Mouse (Mus musculus) neural tube, embryonic 11.5 days (tissue): Measurements from ENCODE around the gene Lif. TPM values are rescaled to one million over a fixed set of nuclear protein-coding genes. Genes with fewer than 3 reads are reported as not detected.

Experiments
- ATAC-seq: fragments of 200-750 bp; cut with Nextera tagmentation; 2 replicates; pipeline ENCODE4 v1.8.0; 2017; ENCODE audit warnings: moderate number of reproducible peaks, mild to moderate bottlenecking, moderate TSS enrichment, moderate library complexity; ENCODE audit not compliant: insufficient read depth, low FRiP score, low TSS enrichment
- DNase-seq: peaks from one replicate; pipeline ENCODE4 v3.0.0-alpha.2; 2015; ENCODE audit warnings: low spot score
- H3K27ac ChIP-seq: fragments of 300-500 bp; sonication (generic); 2 replicates; pipeline ENCODE4 v1.5.1; 2014; ENCODE audit warnings: low read depth, mild to moderate bottlenecking, low read length
- H3K27me3 ChIP-seq: fragments of 300-500 bp; sonication (generic); 2 replicates; pipeline ENCODE4 v1.6.1; 2014; ENCODE audit warnings: mild to moderate bottlenecking, low read length, mixed read lengths; ENCODE audit not compliant: control insufficient read depth, insufficient read depth
- H3K36me3 ChIP-seq: fragments of 300-500 bp; sonication (generic); 2 replicates; pipeline ENCODE4 v1.6.1; 2014; ENCODE audit warnings: mild to moderate bottlenecking, low read length, moderate library complexity, mixed read lengths; ENCODE audit not compliant: control insufficient read depth, insufficient read depth
- H3K4me1 ChIP-seq: fragments of 300-500 bp; sonication (generic); 2 replicates; pipeline ENCODE4 v1.6.1; 2014; ENCODE audit warnings: low read length, mixed read lengths; ENCODE audit not compliant: control insufficient read depth, insufficient read depth
- H3K4me2 ChIP-seq: fragments of 300-500 bp; sonication (generic); 2 replicates; pipeline ENCODE4 v1.6.1; 2014; ENCODE audit warnings: low read depth, mild to moderate bottlenecking, moderate library complexity
- H3K4me3 ChIP-seq: fragments of 300-500 bp; sonication (generic); 2 replicates; pipeline ENCODE4 v1.5.1; 2014; ENCODE audit warnings: low read depth, low read length
- H3K9ac ChIP-seq: fragments of 300-500 bp; sonication (generic); 2 replicates; pipeline ENCODE4 v1.6.1; 2014; ENCODE audit warnings: mild to moderate bottlenecking, low read length
- H3K9me3 ChIP-seq: fragments of 300-500 bp; sonication (generic); 2 replicates; pipeline ENCODE4 v1.6.1; 2016; ENCODE audit warnings: low read length; ENCODE audit not compliant: control insufficient read depth
- WGBS: fragments of 180-500 bp; shearing (Covaris S2); extraction: QIAGEN DNeasy Blood & Tissue Kit; methylation state at CpG from one replicate; pipeline ENCODE4 v1.1.7; 2014; 5-methylcytosine and 5-hydroxymethylcytosine counted together
- polyA plus RNA-seq: library from polyadenylated mRNA; unstranded; fragments of >200 nt; fragmentation: Nextera tagmentation; extraction: Ambion mirVana; gene quantifications from 2 replicates; pipeline ENCODE4 v1.2.1, GENCODE M21; 2014

Gene Lif
- not detected in 2 replicates for polyA plus RNA-seq

DNA sequence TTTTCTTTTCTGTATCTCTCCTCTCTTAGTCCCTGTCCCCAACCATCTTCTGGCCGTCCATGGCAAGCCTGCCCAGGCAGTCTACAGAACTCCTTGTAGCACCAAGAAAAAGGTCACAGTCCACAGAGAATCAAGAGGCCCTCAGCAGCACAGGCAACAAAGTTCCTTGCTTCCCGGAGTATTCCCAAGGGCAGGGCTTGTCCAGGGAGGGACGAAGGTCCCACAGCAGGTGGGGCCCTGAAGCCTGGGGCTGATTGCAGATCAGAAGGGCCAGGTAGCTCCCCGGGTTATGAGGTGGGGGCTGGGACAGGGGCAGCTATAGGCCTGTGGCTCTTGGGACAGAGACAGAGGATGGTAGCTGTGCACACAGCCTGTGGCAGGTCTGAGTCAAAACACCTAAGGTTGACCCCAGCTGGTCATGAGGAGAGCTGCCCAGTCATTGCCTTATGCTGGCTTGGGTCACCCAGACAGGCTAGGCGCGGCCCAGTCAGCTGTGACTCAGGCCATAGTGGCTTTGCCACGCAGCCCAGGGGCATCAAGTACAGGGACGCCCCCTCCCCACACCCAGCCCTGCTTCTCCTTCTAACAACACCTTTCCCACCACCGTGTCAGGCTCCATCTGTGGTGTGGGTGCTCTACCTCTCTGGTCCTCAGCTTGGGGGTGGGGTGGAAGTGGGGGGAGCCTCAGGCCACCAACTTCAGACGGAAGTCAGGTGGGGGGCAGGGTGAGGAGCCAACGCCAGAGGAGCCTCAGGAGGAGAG, at the start of gene Lif:
TSS of gene Lif (plus strand) at position 712 of the 762 bp plus-strand sequence.
- Histone ChIP-seq H3K4me2 (no peak within 1 kb of the TSS), H3K4me3 (no peak within 1 kb of the TSS), H3K27ac (no peak within 1 kb of the TSS), H3K9me3 (no peaks in the 10 kb centered on the region), H3K27me3 (no peaks in the 10 kb centered on the region), H3K36me3 (no peaks in the 10 kb centered on the region), H3K9ac (no peak within 1 kb of the TSS; the same call in 1 of the 2 replicates), H3K4me1 (no peaks in the 10 kb centered on the region)
- 62% methylated on average over 11 of the region's 11 CpGs for WGBS
- DNase-seq (no peak), ATAC-seq (no peak)

DNA sequence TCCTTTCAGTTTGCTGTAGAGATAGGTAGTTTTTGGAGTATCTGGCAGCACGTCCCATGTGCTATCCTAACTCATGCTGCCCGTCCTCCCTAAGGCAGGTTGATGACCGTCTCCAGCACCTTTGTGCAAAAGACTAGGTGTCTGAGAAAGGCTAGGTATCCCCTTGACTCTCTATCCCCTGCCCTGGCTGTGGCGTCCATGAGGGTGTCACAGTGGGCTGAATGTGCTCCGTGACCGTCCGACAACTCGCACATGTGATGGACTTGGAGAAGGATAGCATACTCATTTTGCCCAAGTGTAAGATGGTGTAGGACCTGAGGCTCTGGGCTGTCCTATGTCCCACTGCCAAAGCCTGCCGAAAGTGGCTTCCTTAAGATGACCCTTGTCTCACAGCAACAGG, 49.7 kb upstream of the Lif start:
- 94% methylated on average over 9 of the region's 9 CpGs for WGBS
- ATAC-seq: no peak
- Histone ChIP-seq H3K9me3 (no peaks in the 10 kb centered on the region), H3K4me2 (no peak overlapping the region), H3K27ac (no peak overlapping the region), H3K4me3 (no peak overlapping the region), H3K9ac (no peak overlapping the region), H3K4me1 (no peaks in the 10 kb centered on the region), H3K36me3 (peaks cover 4% of the 10 kb centered on the region), H3K27me3 (no peaks in the 10 kb centered on the region)
- no peak for DNase-seq

DNA sequence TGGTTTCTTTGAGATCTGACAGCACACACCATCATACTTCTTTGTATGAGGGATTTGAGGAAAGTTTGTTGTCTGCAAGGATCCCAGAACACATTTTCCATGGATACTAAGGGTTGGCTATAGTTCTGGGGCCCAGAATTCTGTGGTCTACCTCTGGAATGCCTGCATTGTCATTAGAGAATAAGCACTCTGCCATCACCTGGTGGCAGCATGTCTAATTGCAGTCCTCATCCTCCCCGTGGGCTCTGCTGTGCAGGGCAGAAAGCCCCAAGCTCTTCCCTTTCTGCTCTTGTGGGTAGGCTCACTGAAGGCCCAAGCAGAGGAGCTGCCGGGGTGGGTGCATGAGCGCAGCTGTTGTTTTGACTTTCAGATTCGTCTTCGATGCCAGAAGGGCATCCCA, 47.8 kb upstream of the Lif start:
- H3K9ac ChIP-seq: no peak overlapping the region
- WGBS: 85% methylated on average over 5 of the region's 5 CpGs

DNA sequence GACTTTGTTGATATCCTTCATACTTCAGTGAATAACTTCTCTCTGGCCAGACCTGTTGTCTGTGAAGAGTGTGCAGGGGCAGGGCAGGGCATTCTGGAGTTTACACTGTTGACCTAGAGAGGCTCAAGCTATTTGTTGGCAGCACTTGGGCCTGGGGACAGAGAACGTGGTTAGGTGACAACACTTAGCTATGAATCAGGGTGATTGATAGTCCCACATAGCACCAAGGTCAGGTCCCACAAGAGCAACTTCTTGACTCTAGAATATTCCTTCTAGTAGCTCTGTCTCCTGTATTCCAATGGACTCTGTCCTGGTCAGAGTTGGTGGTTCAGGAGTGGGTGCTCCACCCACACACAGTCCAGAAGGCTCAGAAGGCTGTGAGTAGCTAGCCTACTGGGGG, 46.6 kb upstream of the Lif start:
- ATAC-seq (no peak), DNase-seq (no peak)
- Histone ChIP-seq H3K36me3 (peaks cover 7% of the 10 kb centered on the region), H3K4me2 (no peak overlapping the region), H3K9ac (no peak overlapping the region), H3K9me3 (no peaks in the 10 kb centered on the region), H3K4me3 (no peak overlapping the region), H3K4me1 (no peaks in the 10 kb centered on the region), H3K27me3 (no peaks in the 10 kb centered on the region), H3K27ac (no peak overlapping the region)
- whole genome bisulfite sequencing: 45% methylated on average over 1 of the region's 1 CpGs

More for the DNA sequence above, 47.8 kb upstream of the Lif start:
- no peaks in the 10 kb centered on the region for H3K4me1 ChIP-seq
- H3K36me3 ChIP-seq: peaks cover 4% of the 10 kb centered on the region
- ATAC-seq (no peak), DNase-seq (no peak)
- H3K4me3 ChIP-seq: no peak overlapping the region
- H3K4me2 ChIP-seq: no peak overlapping the region
- no peaks in the 10 kb centered on the region for H3K9me3 ChIP-seq
- H3K27ac ChIP-seq: no peak overlapping the region
- H3K27me3 ChIP-seq: no peaks in the 10 kb centered on the region

DNA sequence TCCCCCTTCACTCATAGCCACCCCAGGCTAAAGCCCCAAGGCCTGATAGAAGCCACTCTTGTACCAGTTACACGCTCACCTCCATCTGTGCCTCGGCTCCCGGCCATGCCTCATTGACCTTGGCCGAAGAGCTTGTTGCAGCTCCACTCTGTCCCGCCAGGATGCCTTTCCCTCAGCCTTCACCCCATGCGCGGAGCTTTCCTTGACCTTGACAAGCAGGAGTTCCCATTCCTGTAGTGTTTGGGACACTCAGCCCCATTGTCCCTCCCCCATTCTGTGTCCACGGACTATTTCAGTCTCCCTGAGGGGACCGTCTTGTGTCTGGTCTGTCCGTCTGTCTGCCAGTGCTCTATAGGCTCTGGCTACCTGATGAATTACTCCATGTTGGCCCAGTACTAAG, 44.2 kb upstream of the Lif start:
- H3K9ac ChIP-seq: no peak overlapping the region
- DNase-seq (no peak), ATAC-seq (no peak)
- H3K9me3 ChIP-seq: peaks cover 4% of the 10 kb centered on the region; the same call in 1 of the 2 replicates
- no peak overlapping the region for H3K4me3 ChIP-seq
- 0 out of 2 replicates have a peak, but pooled peaks cover 4% of the 10 kb centered on the region for H3K4me1 ChIP-seq
- 89% methylated on average over 10 of the region's 10 CpGs for WGBS
- H3K36me3 ChIP-seq: peaks cover 7% of the 10 kb centered on the region
- peaks cover under 1% of the 10 kb centered on the region; the same call in 1 of the 2 replicates for H3K27me3 ChIP-seq
- no peak overlapping the region for H3K4me2 ChIP-seq
- no peak overlapping the region for H3K27ac ChIP-seq

DNA sequence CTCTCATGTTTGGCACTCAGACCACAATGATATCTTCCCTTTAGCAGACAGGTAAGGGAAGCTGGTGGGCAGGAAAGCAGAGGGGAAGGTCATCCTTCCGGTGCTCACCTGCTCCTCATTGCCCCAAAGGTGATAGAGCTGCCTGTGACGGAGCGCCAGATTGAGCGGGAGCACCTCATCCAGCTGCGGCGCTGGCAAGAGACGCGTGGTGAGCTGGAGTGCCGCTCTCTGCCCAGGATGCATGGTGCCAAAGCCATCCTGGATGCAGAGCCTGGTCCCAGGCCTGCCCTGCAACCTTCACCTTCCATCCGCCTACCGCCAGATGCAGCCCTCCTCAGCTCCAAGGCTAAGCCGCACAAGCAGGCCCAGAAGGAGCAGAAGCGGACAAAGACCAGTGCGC, 42.8 kb upstream of the Lif start:
- Histone ChIP-seq H3K4me3 (no peak overlapping the region), H3K9ac (no peak overlapping the region), H3K27ac (no peak overlapping the region), H3K27me3 (peaks cover 12% of the 10 kb centered on the region), H3K4me2 (no peak overlapping the region), H3K9me3 (peaks cover 4% of the 10 kb centered on the region; the same call in 1 of the 2 replicates), H3K4me1 (0 out of 2 replicates have a peak, but pooled peaks cover 7% of the 10 kb centered on the region), H3K36me3 (peaks cover 7% of the 10 kb centered on the region)
- ATAC-seq: no peak
- WGBS: 93% methylated on average over 14 of the region's 14 CpGs
- DNase-seq: no peak

DNA sequence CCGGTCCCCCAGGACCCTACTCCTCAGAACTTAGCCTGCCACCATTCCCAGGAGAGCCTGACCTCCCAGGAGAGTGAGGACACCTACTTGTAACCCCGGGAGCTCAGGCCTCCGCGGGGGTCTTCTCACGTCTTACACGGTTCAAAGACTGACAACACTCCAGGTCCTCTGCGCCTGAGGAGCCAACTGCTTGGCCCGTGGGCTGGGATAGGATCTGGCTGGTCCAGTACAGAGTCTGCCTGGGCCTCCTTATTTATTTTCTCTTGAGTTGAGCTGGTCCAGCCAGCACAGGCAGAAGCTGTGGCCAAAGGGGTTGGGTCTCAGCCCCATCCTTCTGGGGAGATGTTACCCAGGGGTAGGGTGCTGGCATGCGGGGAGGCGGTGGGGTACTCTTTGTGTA, 42.3 kb upstream of the Lif start:
- Histone ChIP-seq H3K9ac (no peak overlapping the region), H3K4me2 (no peak overlapping the region), H3K4me1 (0 out of 2 replicates have a peak, but pooled peaks cover 7% of the 10 kb centered on the region), H3K36me3 (peaks cover 7% of the 10 kb centered on the region), H3K9me3 (peaks cover 4% of the 10 kb centered on the region; the same call in 1 of the 2 replicates), H3K27me3 (peaks cover 12% of the 10 kb centered on the region), H3K4me3 (no peak overlapping the region), H3K27ac (no peak overlapping the region)
- no peak for DNase-seq
- ATAC-seq: no peak
- WGBS: 88% methylated on average over 10 of the region's 10 CpGs

DNA sequence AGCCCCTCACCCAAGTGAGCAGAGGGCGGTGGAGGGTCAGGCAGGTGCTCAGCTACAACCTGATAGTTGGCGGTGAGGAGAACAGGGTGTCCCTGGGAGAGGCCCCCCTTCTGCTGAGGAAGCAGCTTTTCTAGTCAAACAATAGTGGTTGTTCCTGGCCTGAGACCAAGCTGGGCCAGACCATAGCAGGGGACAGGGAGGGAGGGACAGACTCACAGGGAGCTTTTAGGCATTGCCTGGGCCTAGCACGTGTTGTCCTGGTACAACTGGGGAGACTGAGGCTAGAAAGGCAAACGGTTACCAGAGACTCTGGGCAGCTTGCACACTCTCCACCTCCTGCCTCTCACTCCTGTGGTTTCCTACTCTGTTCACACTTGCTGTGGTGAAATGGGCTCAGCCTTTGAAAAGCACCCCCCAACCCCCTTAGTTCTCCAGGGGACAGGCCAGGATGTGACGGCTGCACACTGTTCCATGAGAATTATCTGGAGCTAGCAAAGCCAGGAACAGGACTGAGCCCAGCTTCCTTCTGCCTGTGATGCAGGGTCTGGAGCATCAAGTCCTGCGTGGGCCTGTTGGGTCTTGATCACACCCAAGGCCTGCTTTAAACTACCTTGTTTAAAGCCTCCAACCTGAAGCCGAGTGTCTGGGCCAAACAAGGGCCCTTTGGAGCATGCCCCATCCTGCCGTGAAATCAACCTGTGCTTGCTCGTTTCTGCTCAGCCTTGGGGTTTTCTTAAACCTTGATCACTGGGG, 40.9 kb upstream of the Lif start:
- H3K4me1 ChIP-seq: 0 out of 2 replicates have a peak, but pooled peaks cover 7% of the 10 kb centered on the region
- WGBS: 91% methylated on average over 9 of the region's 9 CpGs
- no peak overlapping the region for H3K4me2 ChIP-seq
- peaks cover 12% of the 10 kb centered on the region for H3K27me3 ChIP-seq
- H3K27ac ChIP-seq: no peak overlapping the region
- H3K36me3 ChIP-seq: peaks cover 7% of the 10 kb centered on the region
- no peak overlapping the region for H3K4me3 ChIP-seq
- peaks cover 4% of the 10 kb centered on the region; the same call in 1 of the 2 replicates for H3K9me3 ChIP-seq
- no peak overlapping the region for H3K9ac ChIP-seq
- no peak for DNase-seq
- no peak for ATAC-seq
